Mouse (Mus musculus): Measurements from ENCODE around the gene Hnrnpd.

GRCm38 (mm10) chr5:99906181-99906956 lies 72.4 kb downstream of the Hnrnpd start, which contains the start of gene Vamp9:
- TF ChIP-seq CTCF (IDR thresholded peaks at IDR 0.05; ENCODE audit: low read depth, low read length) (no peak), GATA1 (IDR thresholded peaks at IDR 0.05; ENCODE audit: borderline replicate concordance, low read length) (no peak), TAL1 (conservative IDR thresholded peaks at IDR 0.05; ENCODE audit: low read depth, low read length) (no peak), GATA2 (IDR thresholded peaks at IDR 0.05; ENCODE audit: borderline replicate concordance, low read depth, low read length) (no peak)

Data from G1E (cell line).